Mouse (Mus musculus) thymus, adult 2 months (tissue): ENCODE data around the gene 1810037I17Rik. TPM values are rescaled to one million over a fixed set of nuclear protein-coding genes. Genes with fewer than 3 reads are reported as not detected.
A peak's percentile ranks its signal among the peaks of the same experiment; 100 is the strongest.
"Not testable (repeated sequence)": the region's sequence is repeated elsewhere in the genome, so short reads cannot be mapped to it uniquely, and the experiment has no call there.

Experiments used
- DNase-seq: peaks from one replicate; pipeline ENCODE4 v3.0.0; 2021
- H3K27ac ChIP-seq: fragments of 200-500 bp; 2 replicates; pipeline ENCODE4 v1.5.1; 2012; ENCODE audit warnings: low read length, control low read depth; ENCODE audit not compliant: control insufficient read depth, insufficient read depth
- H3K27me3 ChIP-seq: fragments of 200-500 bp; 2 replicates; pipeline ENCODE4 v1.6.1; 2012; ENCODE audit warnings: mild to moderate bottlenecking, low read length, moderate library complexity, mixed read lengths; ENCODE audit not compliant: control insufficient read depth, insufficient read depth
- H3K36me3 ChIP-seq: fragments of 200-500 bp; 2 replicates; pipeline ENCODE4 v1.6.1; 2012; ENCODE audit warnings: mild to moderate bottlenecking, low read length, moderate library complexity; ENCODE audit not compliant: control insufficient read depth, insufficient read depth
- H3K4me1 ChIP-seq: fragments of 200-500 bp; replicated peaks from 2 replicates; pipeline ENCODE4 v1.6.1; 2012; ENCODE audit warnings: low read length; ENCODE audit not compliant: control insufficient read depth, insufficient read depth
- H3K4me3 ChIP-seq: fragments of 200-500 bp; 2 replicates; pipeline ENCODE4 v1.5.1; 2012; ENCODE audit warnings: mild to moderate bottlenecking, low read length, control low read depth, moderate library complexity; ENCODE audit not compliant: control insufficient read depth, insufficient read depth
- CTCF ChIP-seq: fragments of 200-500 bp; IDR thresholded peaks from 2 replicates; pipeline ENCODE4 v1.5.1; 2012; ENCODE audit warnings: mild to moderate bottlenecking, control low read depth, low read length, moderate library complexity, borderline replicate concordance; ENCODE audit not compliant: control insufficient read depth, poor library complexity, insufficient read depth; ENCODE audit errors: extremely low read depth
- POLR2A ChIP-seq: fragments of 200-500 bp; IDR thresholded peaks from 2 replicates; pipeline ENCODE4 v1.6.1; 2012; ENCODE audit warnings: mild to moderate bottlenecking, low read length, control low read depth, moderate library complexity; ENCODE audit not compliant: control insufficient read depth, poor library complexity, insufficient read depth; ENCODE audit errors: extremely low read depth
- WGBS: fragments of 180-500 bp; shearing (Covaris S2); methylation state at CpG from one replicate; pipeline ENCODE4 v1.1.7; 2018; 5-methylcytosine and 5-hydroxymethylcytosine counted together
- polyA plus RNA-seq: library from polyadenylated mRNA; depleted of rRNA; stranded (reverse); fragments of >200 nt; gene quantifications from 2 replicates; pipeline ENCODE4 v1.2.3, GENCODE M21; 2012

The 1810037I17Rik gene
- polyA plus RNA-seq, 1 experiment = 35.8 TPM

DNA sequence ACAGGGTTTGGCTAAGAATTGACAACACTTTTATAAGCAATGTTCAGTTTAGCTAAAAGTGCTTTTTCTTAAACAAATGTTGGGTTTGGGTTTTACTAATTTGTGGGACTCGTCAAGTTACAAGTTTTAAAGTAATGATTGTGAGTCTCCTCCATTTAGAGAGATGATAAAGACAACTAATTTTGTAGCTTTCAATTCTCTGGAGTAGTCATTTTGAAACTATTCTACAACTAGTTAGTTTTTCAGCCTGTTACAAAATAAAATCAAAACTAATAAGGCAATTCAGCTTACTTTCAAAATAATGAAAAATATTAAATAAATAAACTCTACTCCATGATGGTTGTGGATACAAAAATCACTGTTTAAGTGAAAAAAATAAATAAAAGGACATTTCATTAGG lies 8.5 kb downstream of the 1810037I17Rik start:
- WGBS = 93% methylated on average over 1 of the region's 1 CpGs
- no peak for DNase-seq
- TF ChIP-seq POLR2A (no peak), CTCF (no peak)

DNA sequence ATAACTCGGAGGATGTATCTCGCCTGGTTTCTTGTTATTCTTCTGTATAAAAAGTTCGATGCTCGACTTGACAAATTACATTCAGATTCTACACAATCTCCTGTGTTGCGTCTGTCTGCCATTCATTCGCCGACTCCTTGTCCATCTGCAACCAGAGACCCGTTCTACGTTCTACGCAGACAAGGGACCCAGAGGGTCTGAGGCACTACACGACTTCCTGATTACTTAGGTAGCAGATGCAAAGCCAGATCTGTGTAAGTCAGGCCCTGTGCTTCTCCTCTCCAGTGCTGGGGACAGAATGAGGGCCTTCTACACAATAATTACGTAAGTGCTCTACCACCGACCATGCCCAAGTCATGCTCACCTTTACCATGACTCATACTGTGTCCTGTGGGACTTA lies 13.2 kb downstream of the 1810037I17Rik start:
- not testable (repeated sequence) for H3K27ac ChIP-seq, H3K27me3 ChIP-seq, H3K4me3 ChIP-seq, H3K36me3 ChIP-seq, DNase-seq, H3K4me1 ChIP-seq
- WGBS = 94% methylated on average over 13 of the region's 13 CpGs

More for the DNA sequence above, 8.5 kb downstream of the 1810037I17Rik start:
- Histone ChIP-seq H3K27me3 (no peaks in the 10 kb centered on the region), H3K27ac (no peak overlapping the region), H3K36me3 (no peaks in the 10 kb centered on the region), H3K4me3 (no peak overlapping the region), H3K4me1 (no peaks in the 10 kb centered on the region)

DNA sequence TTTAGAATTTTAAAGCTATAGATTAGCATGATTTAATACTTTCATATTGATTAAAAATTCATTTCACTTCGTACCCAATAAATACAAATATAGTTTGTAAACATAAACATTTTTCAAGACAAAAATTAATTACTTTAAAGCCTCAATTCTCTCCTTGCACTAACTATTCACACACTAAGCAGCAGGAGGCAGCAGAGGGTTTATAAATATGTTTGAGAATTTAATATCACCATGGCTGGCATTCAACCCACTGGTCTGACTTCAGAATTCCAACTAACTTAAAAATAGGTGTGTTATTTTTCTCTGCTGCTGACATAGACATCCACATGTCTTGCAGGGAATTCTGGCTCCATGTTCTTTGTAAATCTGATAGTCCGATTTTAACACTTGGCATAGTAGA lies 15.2 kb downstream of the 1810037I17Rik start:
- peak; percentile 29 for DNase-seq
- H3K36me3 ChIP-seq = no peaks in the 10 kb centered on the region
- no peak overlapping the region for H3K4me3 ChIP-seq
- no peak overlapping the region for H3K27ac ChIP-seq
- H3K4me1 ChIP-seq = no peaks in the 10 kb centered on the region
- WGBS = 88% methylated on average over 2 of the region's 2 CpGs
- TF ChIP-seq POLR2A = no peak
- no peak for TF ChIP-seq CTCF
- H3K27me3 ChIP-seq = no peaks in the 10 kb centered on the region

DNA sequence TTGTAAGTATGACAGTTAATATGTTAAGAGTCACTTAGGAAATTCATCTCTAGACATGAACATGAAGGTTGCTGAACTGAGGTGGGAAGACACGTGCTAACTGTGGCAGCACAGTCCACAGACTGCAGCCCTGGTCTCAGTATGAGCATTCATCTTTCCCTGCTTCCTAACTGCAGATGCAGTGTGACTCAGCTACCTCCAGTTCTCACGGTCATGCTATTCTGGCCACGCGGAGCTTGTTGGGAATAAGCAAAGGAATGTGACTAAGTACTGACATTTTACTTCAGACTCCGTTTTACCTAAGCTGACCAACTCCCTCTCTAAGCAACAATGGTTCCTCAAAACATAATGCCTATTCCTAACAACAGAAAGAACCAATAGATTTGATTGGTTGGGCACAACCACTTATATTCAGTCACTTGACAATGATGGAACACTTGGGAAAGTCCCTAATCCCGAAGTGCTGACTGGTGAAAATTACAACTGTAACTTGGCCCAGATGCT lies 19.4 kb downstream of the 1810037I17Rik start:
- no peak for DNase-seq
- TF ChIP-seq POLR2A (no peak), CTCF (no peak)
- Histone ChIP-seq H3K4me3 (no peak overlapping the region), H3K27me3 (no peaks in the 10 kb centered on the region), H3K36me3 (no peaks in the 10 kb centered on the region), H3K4me1 (no peaks in the 10 kb centered on the region), H3K27ac (no peak overlapping the region)
- WGBS = 86% methylated on average over 6 of the region's 6 CpGs

DNA sequence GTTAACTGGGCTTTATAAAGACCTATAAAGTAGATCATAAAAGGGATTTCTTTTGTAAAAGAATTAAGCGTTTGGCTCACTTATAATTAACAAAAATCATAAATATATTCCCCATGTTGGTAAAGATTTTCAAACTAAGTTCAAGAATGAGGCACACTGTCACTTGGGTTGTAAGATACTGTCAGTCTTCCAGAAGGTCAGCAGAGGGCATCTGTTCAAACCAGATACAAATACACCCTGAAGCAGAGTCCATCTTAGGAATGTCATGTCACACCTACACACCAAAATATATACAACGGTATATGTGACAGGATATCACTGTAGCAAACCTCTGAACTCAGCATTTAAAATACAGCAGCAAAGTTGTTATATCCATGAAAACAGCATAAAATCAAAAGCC lies 26.1 kb downstream of the 1810037I17Rik start:
- no peak for DNase-seq
- 100% methylated on average over 2 of the region's 2 CpGs for WGBS
- H3K36me3 ChIP-seq = 0 out of 2 replicates have a peak, but pooled peaks cover 10% of the 10 kb centered on the region
- H3K27ac ChIP-seq = no peak overlapping the region
- no peak for TF ChIP-seq POLR2A
- no peak for TF ChIP-seq CTCF
- no peaks in the 10 kb centered on the region for H3K4me1 ChIP-seq
- H3K4me3 ChIP-seq = no peak overlapping the region
- no peaks in the 10 kb centered on the region for H3K27me3 ChIP-seq

DNA sequence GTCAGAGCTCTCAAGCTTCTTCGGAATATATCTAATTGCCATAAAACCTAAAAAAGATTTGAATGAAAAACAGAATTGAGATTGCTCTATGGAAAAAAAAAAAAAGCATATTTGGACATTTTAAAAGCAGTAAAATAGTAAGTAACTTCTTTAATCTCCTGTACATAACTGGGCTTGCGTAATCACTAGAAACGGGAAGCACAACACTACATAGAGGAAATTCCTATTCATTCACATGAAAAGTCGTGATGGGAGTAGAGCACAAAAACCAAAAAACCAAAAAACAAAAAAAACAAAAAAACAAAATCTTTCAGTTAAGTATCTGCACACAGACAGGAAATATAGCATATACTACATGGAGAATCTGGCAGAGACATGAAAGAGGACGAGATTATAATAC lies 40.3 kb downstream of the 1810037I17Rik start:
- Histone ChIP-seq H3K27ac (no peak overlapping the region), H3K27me3 (no peaks in the 10 kb centered on the region), H3K4me1 (no peaks in the 10 kb centered on the region), H3K36me3 (no peaks in the 10 kb centered on the region; the same call in 1 of the 2 replicates), H3K4me3 (no peak overlapping the region)
- DNase-seq = no peak
- TF ChIP-seq POLR2A (no peak), CTCF (no peak)
- WGBS = 72% methylated on average over 5 of the region's 5 CpGs

DNA sequence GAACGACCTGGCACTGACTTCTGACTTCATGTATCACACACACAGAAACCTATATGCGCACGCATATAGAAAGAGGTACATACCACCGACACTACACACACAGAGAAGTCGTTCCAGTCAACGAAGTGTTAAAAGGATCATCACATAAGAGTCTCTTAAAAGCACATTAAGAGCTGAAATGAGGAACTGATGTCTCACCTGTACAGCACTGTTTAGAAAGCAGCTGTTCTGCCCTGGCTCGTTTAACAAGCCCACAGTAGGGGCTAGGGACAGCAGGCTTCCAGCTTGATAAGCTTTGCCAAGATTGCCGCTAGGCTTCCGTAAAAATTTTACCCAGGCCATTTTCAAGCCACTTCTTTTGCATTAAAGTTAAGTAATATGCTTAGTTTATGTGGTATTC lies 44.4 kb downstream of the 1810037I17Rik start:
- Histone ChIP-seq H3K4me3 (no peak overlapping the region), H3K36me3 (no peaks in the 10 kb centered on the region; the same call in 1 of the 2 replicates), H3K27me3 (no peaks in the 10 kb centered on the region), H3K27ac (no peak overlapping the region), H3K4me1 (no peaks in the 10 kb centered on the region)
- 91% methylated on average over 9 of the region's 9 CpGs for WGBS
- TF ChIP-seq POLR2A = no peak
- no peak for TF ChIP-seq CTCF
- no peak for DNase-seq
